ENCODE assay signal across 8 mouse cellular contexts in the genomic region with DNA sequence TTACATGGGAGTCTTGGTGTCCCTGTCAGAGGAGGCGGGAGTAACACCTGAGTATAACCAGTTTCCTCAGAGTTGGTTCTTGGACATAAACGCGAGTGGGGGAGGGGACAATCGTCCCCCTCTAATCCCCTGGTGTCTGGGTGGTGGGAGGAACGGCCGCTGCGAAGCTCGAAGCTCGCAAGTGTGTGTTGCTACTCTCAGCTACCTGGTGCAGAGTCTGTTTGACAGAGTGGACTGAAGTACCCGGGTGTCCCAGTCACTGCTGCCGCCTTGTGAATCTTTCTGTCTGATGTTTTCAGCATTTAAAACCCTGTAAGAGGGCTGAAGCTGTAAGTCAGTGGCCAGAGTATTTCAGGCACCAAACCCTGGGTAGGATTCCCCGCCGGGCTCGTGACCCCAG. TPM values are rescaled to one million over a fixed set of nuclear protein-coding genes. Genes with fewer than 3 reads are reported as not detected.
DNase-seq lines count a peak whose midpoint lies in the region; ATAC-seq and TF ChIP-seq lines count a peak whose summit lies in the region.

No protein-coding gene starts in this region.

- H3K4me2 ChIP-seq in heart, embryonic 13.5 days: peak overlapping the region; percentile 95
- peak overlapping the region; percentile 98 for H3K4me2 ChIP-seq in forebrain, embryonic 12.5 days
- peak overlapping the region; percentile 60 for H3K4me2 ChIP-seq in liver, embryonic 15.5 days

- peak overlapping the region; percentile 77 for H3K4me3 ChIP-seq in heart, embryonic 13.5 days
- peak overlapping the region; percentile 83 for H3K4me3 ChIP-seq in G1E (ENCODE audit: low read depth, low read length)
- peak overlapping the region; percentile 66 for H3K4me3 ChIP-seq in forebrain, embryonic 12.5 days (replicated peaks)
- H3K4me3 ChIP-seq in liver, embryonic 15.5 days (replicated peaks): peak overlapping the region; percentile 56

- no peaks in the 10 kb centered on the region for H3K9me3 ChIP-seq in heart, embryonic 13.5 days
- no peaks in the 10 kb centered on the region for H3K9me3 ChIP-seq in G1E (replicated peaks)
- H3K9me3 ChIP-seq in forebrain, embryonic 12.5 days: no peaks in the 10 kb centered on the region
- no peaks in the 10 kb centered on the region for H3K9me3 ChIP-seq in liver, embryonic 15.5 days (replicated peaks)

- peaks cover 59% of the 10 kb centered on the region for H3K27me3 ChIP-seq in heart, embryonic 13.5 days (replicated peaks)
- H3K27me3 ChIP-seq in G1E (ENCODE audit: insufficient read depth, low read length): peaks cover 4% of the 10 kb centered on the region; the same call in 1 of the 2 replicates
- H3K27me3 ChIP-seq in forebrain, embryonic 12.5 days: peaks cover 62% of the 10 kb centered on the region
- peaks cover 76% of the 10 kb centered on the region for H3K27me3 ChIP-seq in liver, embryonic 15.5 days

- intact Hi-C loops in heart, postnatal 10 days (cut with DNase I): no loop called here

- H3K9ac ChIP-seq in heart, embryonic 13.5 days: peak overlapping the region; percentile 82
- no peak overlapping the region for H3K9ac ChIP-seq in forebrain, embryonic 12.5 days
- no peak overlapping the region for H3K9ac ChIP-seq in liver, embryonic 15.5 days

- DNase-seq in heart, postnatal 10 days: no peak
- DNase-seq in G1E (ENCODE audit: low spot score): no peak
- no peak for DNase-seq in urinary bladder, postnatal 36 days (ENCODE audit: low spot score in 2 of 2)
- DNase-seq in adrenal gland, adult 8-10 months: no peak
- DNase-seq in spleen, postnatal 14 days (ENCODE audit: low spot score in 2 of 2): no peak

- no peak for TF ChIP-seq CTCF in G1E (IDR thresholded peaks at IDR 0.05; ENCODE audit: low read depth, low read length)

- 8% methylated on average over 14 of the region's 14 CpGs for WGBS in heart, embryonic 13.5 days
- WGBS in forebrain, embryonic 12.5 days: 6% methylated on average over 14 of the region's 14 CpGs
- WGBS in liver, embryonic 15.5 days (ENCODE audit: insufficient replicate concordance): 8% methylated on average over 14 of the region's 14 CpGs

- ATAC-seq in heart, embryonic 13.5 days (ENCODE audit: extremely low read depth, insufficient number of reproducible peaks, low FRiP score, low TSS enrichment): no peak
- no peak for ATAC-seq in G1E (ENCODE audit: extremely low read depth, insufficient number of reproducible peaks, low FRiP score, poor library complexity, severe bottlenecking)
- no peak for ATAC-seq in forebrain, embryonic 12.5 days (ENCODE audit: low FRiP score)
- no peak for ATAC-seq in liver, embryonic 15.5 days (ENCODE audit: insufficient read depth)

- no peaks in the 10 kb centered on the region for H3K36me3 ChIP-seq in heart, embryonic 13.5 days
- peaks cover 32% of the 10 kb centered on the region for H3K36me3 ChIP-seq in G1E (replicated peaks)
- no peaks in the 10 kb centered on the region for H3K36me3 ChIP-seq in forebrain, embryonic 12.5 days (replicated peaks)
- H3K36me3 ChIP-seq in liver, embryonic 15.5 days (replicated peaks): no peaks in the 10 kb centered on the region

- H3K27ac ChIP-seq in heart, embryonic 13.5 days (replicated peaks): no peak overlapping the region
- H3K27ac ChIP-seq in forebrain, embryonic 12.5 days: no peak overlapping the region
- no peak overlapping the region for H3K27ac ChIP-seq in liver, embryonic 15.5 days (replicated peaks)

- peaks cover 25% of the 10 kb centered on the region for H3K4me1 ChIP-seq in heart, embryonic 13.5 days
- peaks cover 61% of the 10 kb centered on the region for H3K4me1 ChIP-seq in G1E (ENCODE audit: insufficient read depth, low read depth, low read length)
- peaks cover 11% of the 10 kb centered on the region for H3K4me1 ChIP-seq in forebrain, embryonic 12.5 days
- peaks cover 3% of the 10 kb centered on the region; the same call in 1 of the 2 replicates for H3K4me1 ChIP-seq in liver, embryonic 15.5 days (replicated peaks)

RNA-seq across cellular contexts. Expression of a gene that starts 1.0 kb away (rescaled TPM):
- 3.1 and 3.2 TPM in 2 replicates for polyA plus RNA-seq in heart, embryonic 13.5 days (2015; fragmentation: Nextera tagmentation; extraction: Ambion mirVana)
- total RNA-seq in heart, postnatal 10 days (2021): 1 to 10 TPM; 1.5 to 2.1 TPM
- total RNA-seq in G1E (2014; fragmentation: Nextera tagmentation) (25.6 and 28.8 TPM in 2 replicates), G1E (2017) (13.3 and 13.9 TPM in 2 replicates)
- polyA plus RNA-seq in G1E (2012): 30.6 and 32.5 TPM in 2 replicates
- 3.0 and 4.3 TPM in 2 replicates for polyA plus RNA-seq in forebrain, embryonic 12.5 days (2016; fragmentation: Nextera tagmentation; extraction: Ambion mirVana)
- 2.0 and 2.5 TPM in 2 replicates for polyA plus RNA-seq in liver, embryonic 15.5 days (2015; fragmentation: Nextera tagmentation; extraction: Ambion mirVana)
- total RNA-seq in adrenal gland, adult 8-10 months (2022): 10 to 100 TPM; 15.0 to 25.1 (median 19.7) TPM
